Mouse (Mus musculus) embryonic facial prominence, embryonic 10.5 days (tissue): ENCODE measurements around the gene Tifab. TPM values are rescaled to one million over a fixed set of nuclear protein-coding genes. Genes with fewer than 3 reads are reported as not detected.

Source experiments
- DNase-seq: peaks from one replicate; pipeline ENCODE4 v3.0.0-alpha.2; 2017; ENCODE audit warnings: low spot score
- H3K27ac ChIP-seq: fragments of 300-500 bp; sonication (generic); replicated peaks from 2 replicates; pipeline ENCODE4 v1.5.1; 2016; ENCODE audit warnings: mild to moderate bottlenecking
- H3K27me3 ChIP-seq: fragments of 300-500 bp; sonication (generic); replicated peaks from 2 replicates; pipeline ENCODE4 v1.6.1; 2016; ENCODE audit warnings: low read depth, mild to moderate bottlenecking; ENCODE audit not compliant: poor library complexity, severe bottlenecking
- H3K36me3 ChIP-seq: fragments of 300-500 bp; sonication (generic); replicated peaks from 2 replicates; pipeline ENCODE4 v1.6.1; 2016; ENCODE audit warnings: mild to moderate bottlenecking, moderate library complexity
- H3K4me1 ChIP-seq: fragments of 300-500 bp; sonication (generic); 2 replicates; pipeline ENCODE4 v1.6.1; 2016
- H3K4me3 ChIP-seq: fragments of 300-500 bp; sonication (generic); 2 replicates; pipeline ENCODE4 v1.5.1; 2016; ENCODE audit warnings: mild to moderate bottlenecking, moderate library complexity
- H3K9me3 ChIP-seq: fragments of 300-500 bp; sonication (generic); 2 replicates; pipeline ENCODE4 v1.6.1; 2016; ENCODE audit warnings: mild to moderate bottlenecking
- WGBS: fragments of 180-500 bp; shearing (Covaris S2); methylation state at CpG from one replicate; pipeline ENCODE4 v1.1.7; 2016; 5-methylcytosine and 5-hydroxymethylcytosine counted together
- polyA plus RNA-seq: library from polyadenylated mRNA; unstranded; fragments of >200 nt; fragmentation: Nextera tagmentation; extraction: Ambion mirVana; gene quantifications from 2 replicates; pipeline ENCODE4 v1.2.1, GENCODE M21; 2016

Gene Tifab
- polyA plus RNA-seq, 1 experiment from 2014 or later = 1.5 TPM

DNA sequence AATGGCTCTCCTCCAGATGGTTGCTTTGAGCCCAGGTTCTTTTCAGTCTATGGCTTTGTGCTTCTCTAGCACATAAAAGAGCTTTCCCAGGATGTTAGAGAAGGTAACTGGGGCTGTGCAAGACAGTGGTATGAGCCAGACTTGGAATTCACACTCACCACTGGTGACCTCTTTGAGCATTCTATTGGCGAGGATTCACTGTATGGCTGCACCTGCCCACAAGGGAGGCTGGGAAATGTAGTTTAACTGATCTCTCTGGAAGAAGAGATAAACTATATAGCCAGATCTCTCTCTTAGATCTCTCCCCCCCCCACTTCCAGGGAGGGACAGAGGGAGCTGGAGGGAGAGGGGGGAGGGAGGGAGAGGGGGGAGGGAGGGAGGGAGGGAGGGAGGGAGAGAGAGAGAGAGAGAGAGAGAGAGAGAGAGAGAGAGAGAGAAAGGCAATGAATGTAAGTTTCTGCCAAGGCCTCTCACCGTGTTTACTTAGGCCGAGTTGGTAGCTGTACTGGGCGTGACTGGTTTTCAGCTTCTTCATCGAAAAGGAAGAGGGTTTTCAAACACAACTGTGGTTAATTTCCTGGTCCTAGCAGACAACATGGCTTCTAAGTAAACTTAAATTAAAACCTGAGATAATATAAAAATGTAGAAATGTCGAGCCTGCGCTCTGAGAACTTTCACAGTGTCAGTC, 25.8 kb downstream of the Tifab start:
- DNase-seq = no peak
- Histone ChIP-seq H3K4me3 (no peak overlapping the region), H3K27me3 (peaks cover 12% of the 10 kb centered on the region), H3K9me3 (no peaks in the 10 kb centered on the region), H3K27ac (no peak overlapping the region), H3K36me3 (no peaks in the 10 kb centered on the region), H3K4me1 (peaks cover 37% of the 10 kb centered on the region)
- WGBS = 69% methylated on average over 7 of the region's 7 CpGs

DNA sequence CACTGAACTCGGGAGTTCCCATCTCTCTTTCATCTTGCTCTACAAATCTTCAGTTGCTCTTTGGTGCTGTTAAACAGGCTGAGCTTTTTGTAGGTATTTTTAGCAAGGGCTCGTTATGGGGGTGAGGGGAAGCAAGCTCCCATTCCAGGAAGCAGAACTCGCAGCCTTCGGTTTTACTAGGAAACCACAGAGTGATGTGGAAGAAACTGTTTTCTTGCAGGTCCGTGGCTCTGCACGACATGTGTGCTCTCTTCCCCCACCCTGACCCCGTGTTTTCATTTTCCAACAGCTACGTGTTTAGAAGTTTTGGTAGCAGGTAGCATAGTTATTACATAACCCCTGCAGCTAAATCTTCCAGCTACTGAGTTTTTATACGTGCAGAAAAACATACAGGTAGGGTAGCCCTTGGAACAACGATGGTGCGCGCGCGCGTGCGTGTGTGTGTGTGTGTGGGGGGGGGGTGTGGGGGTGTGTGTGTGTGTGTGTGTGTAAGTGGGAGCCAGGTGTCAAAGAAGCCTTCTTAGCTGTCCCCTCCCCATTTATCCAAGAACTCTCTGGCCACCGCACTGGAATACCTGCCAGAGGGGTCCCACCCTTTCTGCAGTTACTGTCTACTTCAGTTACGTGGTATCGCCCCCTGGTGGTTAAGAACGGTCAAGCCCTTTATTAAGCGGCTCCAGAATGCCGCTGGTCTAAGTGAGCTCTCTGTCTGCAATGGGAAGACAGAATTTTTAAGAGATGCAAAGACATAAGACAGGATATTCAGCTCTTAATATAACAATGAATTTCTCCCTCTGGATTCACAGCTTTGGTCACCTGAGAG, 27.1 kb downstream of the Tifab start:
- H3K4me3 ChIP-seq = 0 out of 2 replicates have a peak overlapping the region, but pooled peaks have one; percentile 11
- DNase-seq = peak; percentile 82
- peaks cover 13% of the 10 kb centered on the region for H3K27me3 ChIP-seq
- no peaks in the 10 kb centered on the region for H3K9me3 ChIP-seq
- H3K36me3 ChIP-seq = no peaks in the 10 kb centered on the region
- WGBS = 46% methylated on average over 22 of the region's 22 CpGs
- H3K4me1 ChIP-seq = peaks cover 33% of the 10 kb centered on the region
- H3K27ac ChIP-seq = peak overlapping the region; percentile 37

GRCm38 (mm10) chr13:56145523-56145922, 33.2 kb downstream of the Tifab start:
- Histone ChIP-seq H3K4me3 (no peak overlapping the region), H3K27ac (no peak overlapping the region), H3K27me3 (peaks cover 26% of the 10 kb centered on the region), H3K4me1 (peaks cover 28% of the 10 kb centered on the region), H3K9me3 (no peaks in the 10 kb centered on the region), H3K36me3 (no peaks in the 10 kb centered on the region)
- WGBS = 27% methylated on average over 3 of the region's 3 CpGs
- no peak for DNase-seq

GRCm38 (mm10) chr13:56144021-56144420, 34.7 kb downstream of the Tifab start:
- WGBS = 47% methylated on average over 2 of the region's 2 CpGs
- peaks cover 35% of the 10 kb centered on the region for H3K4me1 ChIP-seq
- no peaks in the 10 kb centered on the region for H3K36me3 ChIP-seq
- DNase-seq = no peak
- peaks cover 23% of the 10 kb centered on the region for H3K27me3 ChIP-seq
- no peaks in the 10 kb centered on the region for H3K9me3 ChIP-seq
- H3K4me3 ChIP-seq = no peak overlapping the region
- H3K27ac ChIP-seq = no peak overlapping the region

DNA sequence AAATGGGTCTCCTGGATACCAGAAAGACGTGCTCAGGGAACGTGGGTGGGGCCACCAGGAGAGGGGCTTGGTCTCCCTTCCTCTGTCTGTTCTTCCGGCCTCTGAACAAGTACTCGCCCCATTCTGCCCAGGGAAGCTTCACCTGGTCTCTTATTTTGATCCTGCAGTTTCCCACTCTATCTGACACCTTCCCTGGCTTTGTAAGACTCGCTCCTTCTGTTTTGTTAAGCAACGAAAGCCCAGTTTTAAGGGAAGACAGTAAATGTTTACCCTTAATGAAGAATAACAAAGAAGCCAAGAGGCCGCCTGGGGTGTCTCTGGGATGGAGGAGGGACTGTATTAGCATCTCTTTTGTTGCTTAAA, 35.6 kb downstream of the Tifab start:
- 5% methylated on average over 7 of the region's 7 CpGs for WGBS
- Histone ChIP-seq H3K27me3 (peaks cover 23% of the 10 kb centered on the region), H3K9me3 (no peaks in the 10 kb centered on the region), H3K27ac (no peak overlapping the region), H3K36me3 (no peaks in the 10 kb centered on the region), H3K4me1 (peaks cover 39% of the 10 kb centered on the region), H3K4me3 (no peak overlapping the region)
- no peak for DNase-seq

- Histone ChIP-seq H3K4me3 (no peak overlapping the region), H3K4me1 (peaks cover 34% of the 10 kb centered on the region)
- 16% methylated on average over 11 of the region's 11 CpGs for WGBS
These were observed 36.1 kb downstream of the Tifab start for GRCm38 (mm10) chr13:56142382-56143150.

GRCm38 (mm10) chr13:56139167-56139751, 39.4 kb downstream of the Tifab start:
- no peak overlapping the region for H3K27ac ChIP-seq

More at GRCm38 (mm10) chr13:56142382-56143150, 36.1 kb downstream of the Tifab start:
- peaks cover 23% of the 10 kb centered on the region for H3K27me3 ChIP-seq
- no peak for DNase-seq
- no peaks in the 10 kb centered on the region for H3K36me3 ChIP-seq
- 0 out of 2 replicates have a peak, but pooled peaks cover 2% of the 10 kb centered on the region for H3K9me3 ChIP-seq
- H3K27ac ChIP-seq = no peak overlapping the region; the same call in 1 of the 2 replicates

GRCm38 (mm10) chr13:56136200-56136599, 42.5 kb downstream of the Tifab start, which contains the start of gene H2afy:
TSS of gene H2afy (minus strand) at chr13:56136361.
- Histone ChIP-seq H3K4me3 (peak within 1 kb of the TSS; percentile 87), H3K36me3 (peaks cover 25% of the 10 kb centered on the region), H3K9me3 (0 out of 2 replicates have a peak, but pooled peaks cover 3% of the 10 kb centered on the region), H3K27ac (peak within 1 kb of the TSS; percentile 99), H3K4me1 (peaks cover 54% of the 10 kb centered on the region), H3K27me3 (no peaks in the 10 kb centered on the region)
- WGBS = 76% methylated on average over 2 of the region's 2 CpGs
- DNase-seq = no peak

More at GRCm38 (mm10) chr13:56139167-56139751, 39.4 kb downstream of the Tifab start:
- DNase-seq = no peak
- no peak overlapping the region for H3K4me3 ChIP-seq
- H3K36me3 ChIP-seq = no peaks in the 10 kb centered on the region
- peaks cover 9% of the 10 kb centered on the region; the same call in 1 of the 2 replicates for H3K27me3 ChIP-seq
- peaks cover 47% of the 10 kb centered on the region for H3K4me1 ChIP-seq
- 61% methylated on average over 6 of the region's 6 CpGs for WGBS
- 0 out of 2 replicates have a peak, but pooled peaks cover 3% of the 10 kb centered on the region for H3K9me3 ChIP-seq

DNA sequence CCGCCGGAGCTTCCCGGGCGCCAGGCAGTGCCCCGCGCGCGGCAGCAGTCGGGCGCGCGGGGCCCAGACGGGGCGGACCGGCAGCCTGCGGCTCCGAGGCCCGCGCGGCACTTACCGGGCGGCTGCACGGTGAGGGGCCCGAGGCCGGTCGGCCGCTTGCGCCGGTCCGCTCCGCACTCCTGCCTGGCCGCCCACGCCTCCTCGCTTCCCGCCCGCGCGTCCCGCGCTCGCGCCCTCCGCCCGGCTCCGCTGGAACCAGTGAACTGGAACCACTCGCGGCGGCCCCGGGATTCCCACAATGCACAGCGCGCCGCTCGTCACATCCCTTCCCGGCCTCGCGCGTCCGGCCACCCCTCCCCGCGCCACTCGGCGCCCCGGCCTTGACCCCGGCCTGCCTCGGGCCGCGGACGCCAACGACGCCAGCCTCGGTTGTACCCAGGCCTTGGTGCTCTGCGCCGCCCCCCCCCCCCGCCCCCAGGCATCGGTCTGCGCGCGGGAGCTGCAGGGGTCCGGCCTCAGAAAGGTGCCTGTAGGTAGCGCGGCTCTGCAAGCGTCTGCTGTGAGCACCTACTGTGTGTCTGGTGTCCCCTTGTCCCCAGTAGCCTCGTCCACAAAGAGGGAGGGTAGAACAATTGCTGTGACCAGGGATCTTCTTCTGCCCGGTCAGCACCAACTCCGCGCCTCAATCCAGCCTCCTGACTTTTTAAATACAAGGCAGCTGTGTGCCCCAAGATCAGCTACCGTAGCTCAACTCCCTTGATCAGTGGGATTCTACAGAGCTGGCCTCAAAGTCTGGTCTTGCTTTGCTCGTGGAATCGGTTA, 43.2 kb downstream of the Tifab start:
- Histone ChIP-seq H3K36me3 (peaks cover 32% of the 10 kb centered on the region), H3K27ac (peak overlapping the region; percentile 99), H3K4me3 (peak overlapping the region; percentile 87), H3K4me1 (peaks cover 54% of the 10 kb centered on the region), H3K27me3 (no peaks in the 10 kb centered on the region), H3K9me3 (0 out of 2 replicates have a peak, but pooled peaks cover 3% of the 10 kb centered on the region)
- WGBS = 3% methylated on average over 89 of the region's 89 CpGs
- peak; percentile 92 for DNase-seq

DNA sequence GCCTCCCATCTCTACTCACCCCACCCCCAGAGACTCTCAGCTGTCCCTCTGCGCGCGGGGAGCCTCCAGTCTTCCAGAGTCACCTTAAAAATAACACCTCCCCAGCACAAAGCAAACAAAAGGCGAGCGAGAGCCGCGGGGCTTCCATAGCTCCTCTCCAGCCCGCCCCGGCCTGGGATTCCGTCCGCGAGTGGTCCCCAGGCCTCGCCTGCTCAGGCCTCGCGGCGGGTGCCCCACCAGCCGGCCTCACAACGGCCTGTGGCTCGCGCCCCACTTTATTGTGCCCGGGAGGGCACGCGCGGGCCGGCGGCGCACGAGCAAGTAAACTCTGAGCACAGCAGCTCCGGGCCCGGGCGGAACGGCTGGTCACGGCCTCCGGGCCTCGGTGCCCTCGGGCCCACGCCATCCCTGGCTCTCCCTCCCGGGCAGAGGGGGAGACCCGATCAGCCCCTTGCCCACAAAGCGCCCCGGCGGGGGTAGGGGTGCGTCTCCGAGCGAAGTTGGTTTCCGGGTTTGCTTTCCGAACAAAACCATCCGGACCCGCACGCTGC, 44.0 kb downstream of the Tifab start:
- H3K9me3 ChIP-seq = peaks cover 7% of the 10 kb centered on the region; the same call in 1 of the 2 replicates
- peak overlapping the region; percentile 87 for H3K4me3 ChIP-seq
- peaks cover 54% of the 10 kb centered on the region for H3K4me1 ChIP-seq
- WGBS = under 1% methylated on average over 50 of the region's 50 CpGs
- H3K27ac ChIP-seq = peak overlapping the region; percentile 99
- no peaks in the 10 kb centered on the region for H3K27me3 ChIP-seq
- H3K36me3 ChIP-seq = peaks cover 40% of the 10 kb centered on the region
- DNase-seq = peak; percentile 67

DNA sequence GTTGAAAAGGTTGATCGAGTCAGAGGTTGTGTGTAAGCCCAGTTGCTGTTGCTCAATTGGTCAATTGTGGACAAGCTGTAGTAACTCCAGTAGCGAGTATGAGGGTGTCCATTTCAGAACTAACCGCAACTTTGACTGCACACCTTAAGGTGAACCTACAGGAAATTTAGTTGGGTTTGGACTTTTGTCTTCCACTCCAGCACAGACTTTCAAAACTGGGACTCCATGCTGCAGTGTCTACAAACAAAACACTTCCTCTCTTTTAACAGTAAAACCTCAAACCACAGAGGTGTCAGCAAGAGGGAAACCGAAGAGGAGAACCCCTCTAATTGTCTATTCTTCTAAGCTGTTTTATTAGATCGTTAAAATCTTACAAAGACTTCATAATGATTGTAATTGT, 44.7 kb downstream of the Tifab start:
- no peak overlapping the region for H3K27ac ChIP-seq
- no peaks in the 10 kb centered on the region for H3K27me3 ChIP-seq
- peak overlapping the region; percentile 87 for H3K4me3 ChIP-seq
- DNase-seq = no peak
- WGBS = 58% methylated on average over 5 of the region's 5 CpGs
- peaks cover 7% of the 10 kb centered on the region; the same call in 1 of the 2 replicates for H3K9me3 ChIP-seq
- H3K4me1 ChIP-seq = peaks cover 47% of the 10 kb centered on the region
- peaks cover 47% of the 10 kb centered on the region for H3K36me3 ChIP-seq
